Mouse (Mus musculus): ENCODE measurements around the gene Cd200r1.

Cd200r1 gene

DNA sequence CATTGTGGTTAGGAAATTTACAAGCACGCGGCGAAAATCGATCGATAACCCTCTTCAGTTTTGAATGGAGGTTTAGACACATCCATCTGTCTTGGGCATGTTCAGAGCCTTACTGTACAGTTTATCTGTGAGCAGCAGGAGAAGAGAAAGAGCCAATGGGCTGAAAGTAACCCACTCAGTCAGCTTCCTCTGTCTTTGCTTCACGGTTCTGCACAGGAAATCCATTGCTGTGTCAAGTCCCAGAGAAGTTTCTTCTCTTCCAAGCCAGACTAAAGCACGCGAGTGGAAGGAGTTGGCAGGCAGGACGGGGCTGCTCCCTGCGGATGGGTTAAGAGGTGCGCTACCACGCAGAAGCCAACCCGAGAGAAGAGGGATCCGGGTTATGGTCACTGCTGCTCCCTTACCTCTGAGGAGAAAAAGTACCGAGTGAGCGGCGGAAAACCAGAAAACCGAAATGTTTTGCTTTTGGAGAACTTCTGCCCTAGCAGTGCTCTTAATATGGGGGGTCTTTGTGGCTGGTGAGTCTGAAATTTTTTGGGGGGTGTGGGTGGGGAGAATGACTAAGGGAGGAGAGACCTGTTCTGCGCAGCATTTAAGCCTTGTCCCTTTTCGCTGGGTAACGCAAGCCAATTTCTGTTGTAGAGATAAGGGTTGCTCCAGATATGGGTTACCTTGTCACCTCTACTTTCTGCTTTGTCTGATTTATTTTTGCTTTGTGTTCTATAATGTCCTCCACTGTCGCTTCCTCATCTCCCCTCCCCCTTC, at the start of gene Cd200r1:
Gene Cd200r1, plus strand, starts transcription at position 182 of the 765 bp plus-strand sequence.
- DNase-seq (ENCODE audit: low spot score in 2 of 2) = no peak

GRCm38 (mm10) chr16:44716305-44717140, 49.0 kb upstream of the Cd200r1 start:
- no peak for DNase-seq (ENCODE audit: low spot score in 2 of 2)

DNA sequence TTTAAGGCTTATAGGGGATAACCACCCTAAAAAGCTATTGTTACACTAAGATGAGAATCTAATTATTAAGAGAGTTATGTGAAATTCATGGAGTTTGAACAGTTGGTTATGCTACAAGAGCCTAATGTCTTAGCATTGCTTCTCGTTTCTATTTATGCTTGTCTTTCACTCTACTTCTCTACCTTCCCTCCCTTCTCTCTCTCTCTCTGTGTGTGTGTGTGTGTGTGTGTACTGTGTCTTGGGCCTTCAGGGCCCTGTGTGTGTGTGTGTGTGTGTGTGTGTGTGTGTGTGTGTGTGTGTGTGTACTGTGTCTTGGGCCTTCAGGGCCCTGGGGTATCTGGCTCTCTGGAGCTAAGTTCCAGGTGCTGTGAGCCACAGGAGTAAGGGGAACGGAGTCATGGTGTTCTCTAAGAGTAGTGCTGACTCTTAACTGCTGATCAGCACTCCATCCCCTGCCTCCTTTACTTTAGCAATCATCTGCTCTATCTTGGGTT, 48.3 kb upstream of the Cd200r1 start:
- no peak for DNase-seq (ENCODE audit: low spot score in 2 of 2)

GRCm38 (mm10) chr16:44717838-44718237, 47.7 kb upstream of the Cd200r1 start:
- no peak for DNase-seq (ENCODE audit: low spot score in 2 of 2)

- no peak for DNase-seq (ENCODE audit: low spot score in 2 of 2)
These were observed 46.2 kb upstream of the Cd200r1 start for GRCm38 (mm10) chr16:44719349-44719748.

DNA sequence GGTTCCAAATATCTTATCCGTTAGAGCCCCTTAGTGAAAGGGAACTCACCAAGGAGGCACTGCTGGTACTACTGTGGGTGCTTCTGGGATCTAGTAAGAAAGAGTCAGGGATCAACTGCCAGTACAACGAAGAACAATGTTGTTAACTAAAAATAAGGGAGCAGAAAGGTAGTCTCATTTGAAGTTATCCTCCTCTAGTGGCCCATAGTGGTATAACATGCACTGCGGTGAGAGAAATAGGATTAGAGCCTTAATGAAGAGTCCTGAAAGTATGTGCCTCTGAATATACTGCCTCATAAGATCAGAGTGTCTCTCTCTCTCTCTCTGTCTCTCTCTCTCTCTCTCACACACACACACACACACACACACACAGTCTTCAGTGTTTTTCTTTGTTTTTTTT, 45.0 kb upstream of the Cd200r1 start:
- no peak for DNase-seq (ENCODE audit: low spot score in 2 of 2)

DNA sequence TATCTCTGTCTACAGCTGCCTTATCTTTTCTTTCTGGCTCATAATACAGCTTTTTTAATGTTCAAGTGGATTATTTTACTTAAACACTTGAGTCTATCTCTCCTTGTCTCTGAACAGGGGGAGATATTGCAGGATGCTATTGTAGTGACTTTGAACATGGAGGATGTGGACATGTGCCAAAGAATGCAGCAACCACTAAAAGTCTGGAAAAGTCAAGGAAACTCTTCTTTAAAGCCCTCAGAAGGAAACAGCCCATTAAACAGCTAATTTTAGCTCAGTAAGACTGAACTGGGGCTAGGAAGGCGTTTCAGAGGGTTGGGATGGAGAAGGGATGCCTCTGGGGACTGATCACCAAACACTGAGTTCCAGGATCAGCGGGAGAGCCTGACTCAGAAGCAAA, 42.9 kb upstream of the Cd200r1 start:
- no peak for DNase-seq (ENCODE audit: low spot score in 2 of 2)

GRCm38 (mm10) chr16:44724083-44724787, 41.3 kb upstream of the Cd200r1 start, which contains the start of gene Nepro:
Gene Nepro (plus strand): TSS chr16:44724301.
- DNase-seq (ENCODE audit: low spot score in 2 of 2) = peak; percentile 87 to 93

DNA sequence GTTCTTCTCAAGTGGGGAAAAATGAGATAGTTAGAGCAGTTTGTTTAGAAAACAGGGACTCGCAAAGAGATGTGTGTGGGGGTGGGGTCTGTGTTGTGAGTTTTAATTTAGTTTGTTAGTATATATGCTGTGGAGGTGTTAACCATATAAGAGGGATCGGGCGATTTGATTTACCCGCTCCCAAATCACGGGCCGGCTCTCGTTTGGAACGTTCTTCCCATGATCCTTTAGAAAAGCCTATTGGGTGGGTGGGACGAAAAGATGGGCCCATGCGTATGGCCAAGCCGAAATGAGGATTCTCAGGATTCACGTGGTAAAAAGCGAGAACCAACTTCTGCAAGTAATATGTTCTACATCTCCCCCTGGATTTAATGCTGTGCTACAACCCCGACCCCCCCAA, 40.7 kb upstream of the Cd200r1 start:
- peak; percentile 35 to 42 for DNase-seq (ENCODE audit: low spot score in 2 of 2)

GRCm38 (mm10) chr16:44725286-44726223, 40.0 kb upstream of the Cd200r1 start:
- peak; percentile 56 to 68 for DNase-seq (ENCODE audit: low spot score in 2 of 2)

- DNase-seq (ENCODE audit: low spot score in 2 of 2) = no peak
These were observed 38.0 kb upstream of the Cd200r1 start for GRCm38 (mm10) chr16:44727525-44727924.

- no peak for DNase-seq (ENCODE audit: low spot score in 2 of 2)
These were observed 31.5 kb upstream of the Cd200r1 start for GRCm38 (mm10) chr16:44734059-44734458.

DNA sequence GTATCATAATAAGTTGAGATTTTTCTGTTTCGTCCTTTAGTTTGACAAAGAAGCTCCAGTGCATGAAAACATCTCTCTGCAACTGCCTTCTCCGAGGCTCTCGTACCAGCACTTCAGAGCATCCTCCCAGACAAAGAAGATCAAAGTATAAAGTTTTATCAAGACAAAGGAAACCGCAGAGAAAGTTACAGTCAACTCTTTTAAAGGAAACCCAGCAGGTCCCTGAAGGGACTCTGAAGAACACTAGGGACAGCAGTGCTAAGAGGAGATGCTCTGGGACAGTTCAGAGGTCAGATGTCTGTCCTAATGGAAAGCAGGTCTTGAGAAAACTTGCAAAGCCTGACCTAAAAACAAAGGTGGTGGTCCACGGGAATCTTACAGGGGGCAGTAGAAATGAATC, 29.9 kb upstream of the Cd200r1 start:
- no peak for DNase-seq (ENCODE audit: low spot score in 2 of 2)

DNA sequence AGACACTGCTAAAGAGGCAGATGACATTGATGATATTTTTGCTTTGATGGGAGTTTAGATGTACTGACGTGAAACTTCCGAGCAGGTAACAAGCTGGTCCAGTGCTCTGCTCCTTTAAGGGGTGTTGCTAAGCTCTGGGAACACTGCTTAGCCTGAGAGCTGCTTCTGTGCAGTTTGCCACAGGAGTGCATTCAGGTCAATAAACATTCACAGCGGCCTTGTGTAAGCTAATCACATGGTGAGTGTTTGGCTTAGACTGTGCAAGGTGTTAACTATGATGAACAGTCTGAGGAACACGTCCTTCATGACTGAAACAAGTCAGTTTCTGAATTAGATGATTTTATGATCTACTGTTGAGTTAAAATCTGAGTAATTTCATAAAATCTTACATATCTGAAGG, 29.4 kb upstream of the Cd200r1 start:
- no peak for DNase-seq (ENCODE audit: low spot score in 2 of 2)

DNA sequence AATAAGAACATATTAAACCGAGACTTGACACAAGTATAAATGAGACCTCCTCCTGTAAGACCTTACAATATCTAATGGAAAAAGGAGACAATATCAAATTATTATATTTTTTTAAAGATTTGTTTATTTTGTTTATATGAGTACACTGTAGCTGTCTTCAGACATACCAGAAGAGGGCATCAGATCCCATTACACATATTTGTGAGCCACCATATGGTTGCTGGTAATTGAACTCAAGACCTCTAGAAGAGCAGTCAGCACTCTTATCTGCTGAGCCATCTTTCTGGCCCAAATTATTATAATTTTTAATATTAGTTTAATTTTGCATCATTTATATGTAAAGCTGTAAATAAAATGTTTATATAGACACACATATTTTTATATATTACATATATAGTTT, 22.8 kb upstream of the Cd200r1 start:
- DNase-seq (ENCODE audit: low spot score in 2 of 2) = no peak

DNA sequence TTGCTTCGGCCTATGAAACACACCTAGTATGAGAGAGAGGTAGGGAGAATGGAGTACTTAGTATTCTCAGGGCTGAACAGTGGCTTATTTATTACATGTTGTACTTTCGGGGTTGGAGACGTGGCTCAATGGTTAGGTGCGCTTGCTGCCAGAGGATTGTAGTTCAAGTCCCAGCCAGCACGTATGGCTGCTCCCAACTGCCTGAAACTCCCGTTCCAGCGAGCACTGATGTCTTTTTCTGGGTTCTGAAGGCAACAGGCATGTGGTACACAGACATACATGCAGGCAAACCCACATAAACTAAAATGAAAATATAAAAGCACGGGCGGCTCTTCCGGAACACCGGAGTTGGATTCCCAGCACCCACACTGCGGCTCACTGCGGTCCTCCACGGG, 20.1 kb upstream of the Cd200r1 start:
- no peak for DNase-seq (ENCODE audit: low spot score in 2 of 2)

DNA sequence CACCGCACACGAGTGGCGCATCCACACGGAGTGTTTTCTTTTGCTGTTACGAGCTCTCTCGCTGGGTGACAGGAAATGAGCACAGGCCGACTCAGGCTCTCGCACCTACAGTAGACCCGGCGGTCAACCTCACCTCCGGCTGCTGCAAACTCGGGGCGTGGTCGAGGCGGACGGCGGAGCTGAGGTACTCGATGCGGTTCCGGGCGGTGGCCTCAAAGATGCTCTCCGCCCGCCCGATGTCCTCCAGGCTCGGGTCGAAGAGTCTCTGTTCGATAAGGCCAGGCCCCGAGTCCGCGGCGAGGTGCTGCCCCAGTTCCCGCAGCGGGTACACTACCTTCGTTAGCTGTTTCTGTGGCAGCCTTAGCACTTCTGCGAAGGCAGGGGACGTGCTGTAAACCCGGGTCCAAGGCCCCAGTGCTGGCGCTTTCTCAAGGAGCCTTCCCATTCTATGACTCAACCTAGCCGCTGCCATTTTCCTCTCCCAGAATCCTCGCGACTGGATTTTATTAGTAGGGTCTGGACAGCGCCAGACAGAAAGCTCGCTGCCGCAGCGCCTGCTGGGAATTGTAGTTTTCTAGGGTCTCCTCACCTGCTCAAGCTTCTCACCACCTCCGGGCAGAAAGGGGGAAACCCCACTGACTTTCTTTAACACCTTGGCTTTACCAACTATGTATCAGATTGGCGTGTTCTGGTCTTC, 19.5 kb upstream of the Cd200r1 start, which contains the start of gene Gtpbp8:
Gene Gtpbp8, minus strand, starts transcription at position 498 of the 697 bp plus-strand sequence.
- peak; percentile 71 to 83 for DNase-seq (ENCODE audit: low spot score in 2 of 2)

- DNase-seq (ENCODE audit: low spot score in 2 of 2) = no peak
These were observed 17.5 kb upstream of the Cd200r1 start for GRCm38 (mm10) chr16:44748007-44748406.

DNA sequence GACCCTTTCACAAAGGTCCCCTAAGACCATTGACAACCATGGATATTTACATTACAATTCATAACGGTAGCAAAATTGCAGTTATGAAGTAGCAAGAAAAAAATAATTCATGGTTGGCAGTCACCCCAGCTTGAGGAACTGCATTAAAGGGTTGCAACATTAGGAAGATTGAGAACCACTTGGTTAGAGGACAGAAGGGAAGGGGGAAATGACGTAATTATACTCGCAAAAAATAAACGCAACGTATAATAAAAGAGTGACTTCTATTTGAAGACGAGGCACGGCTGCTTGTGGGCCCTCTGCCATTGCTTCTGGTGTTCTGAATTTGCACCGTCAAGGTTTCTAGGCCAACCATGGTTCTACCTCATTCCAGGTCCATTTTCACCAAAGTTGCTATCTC, 7.8 kb upstream of the Cd200r1 start:
- DNase-seq (ENCODE audit: low spot score in 2 of 2) = no peak

DNA sequence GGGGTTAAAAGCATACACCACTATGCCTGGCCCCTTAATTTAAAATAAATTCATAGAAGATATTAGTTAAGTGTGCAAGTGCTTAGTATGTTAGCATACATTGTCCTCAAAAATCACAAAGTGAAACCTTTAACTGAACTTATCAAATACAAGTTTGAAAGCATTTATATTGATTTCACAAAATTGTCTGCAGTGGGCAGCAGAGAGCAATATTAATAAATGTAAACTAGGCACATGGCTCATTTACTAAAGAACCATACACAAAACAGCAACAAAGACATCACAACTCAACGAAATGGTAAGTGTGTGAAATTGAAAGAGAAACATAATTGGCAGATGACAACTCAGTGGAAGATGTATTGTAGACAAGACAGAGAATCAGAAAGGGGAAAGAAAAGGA, 3.7 kb upstream of the Cd200r1 start:
- DNase-seq (ENCODE audit: low spot score in 2 of 2) = no peak

All from frontal cortex, postnatal 10 days (tissue).